Mouse (Mus musculus) adrenal gland, postnatal 36 days (tissue): Measurements from ENCODE around the gene Ltbp1. TPM values are rescaled to one million over a fixed set of nuclear protein-coding genes. Genes with fewer than 3 reads are reported as not detected.

ENCODE experiments used
- DNase-seq, 2 experiments: peaks; one replicate each; pipeline ENCODE4 v3.0.0; 2021; ENCODE audit warnings: mixed read lengths in 1 of 2
- total RNA-seq, 2 experiments: library from RNA; stranded (reverse); gene quantifications; 2 replicates each; pipeline ENCODE4 v1.2.3; 2021

Gene Ltbp1
- total RNA-seq, 2 experiments from 2014 or later = 12.9 to 15.5 TPM

DNA sequence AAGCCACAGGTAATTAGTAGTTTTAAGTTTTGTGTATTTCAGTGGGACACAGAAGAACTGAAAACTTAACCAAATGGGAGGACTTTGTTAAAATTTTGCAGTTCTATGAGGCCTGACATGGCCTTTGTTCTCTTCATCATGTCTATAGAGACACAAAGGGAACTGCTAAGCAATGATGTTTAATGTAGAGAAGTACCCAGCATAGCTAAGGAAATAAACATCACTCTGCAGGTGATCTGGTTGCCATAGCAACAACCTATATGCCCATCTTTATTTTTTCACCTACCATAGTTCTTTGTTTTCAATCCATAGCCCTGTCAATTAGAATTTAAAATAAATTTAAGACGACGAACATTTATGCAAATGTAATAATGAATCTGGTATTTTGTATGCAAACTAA lies 233.3 kb downstream of the Ltbp1 start:
- no peak for DNase-seq

DNA sequence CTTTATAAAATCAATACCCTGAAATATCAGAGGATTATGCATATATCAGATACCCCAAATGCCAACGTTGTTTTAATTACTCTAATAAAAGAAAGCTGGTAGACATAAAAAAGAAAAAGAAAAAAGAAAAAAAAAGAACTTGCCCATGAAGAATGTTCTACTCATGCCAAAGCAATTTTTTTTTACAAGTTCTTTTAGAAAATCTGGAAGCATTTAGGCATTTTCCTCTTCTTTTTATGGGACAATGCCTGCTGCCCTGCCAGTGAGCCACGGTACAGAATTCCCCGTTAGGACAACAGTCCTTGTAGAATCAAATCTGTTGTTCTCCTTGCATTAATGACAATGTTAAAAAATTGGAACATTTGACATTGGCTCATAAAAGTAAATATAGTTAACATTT lies 234.2 kb downstream of the Ltbp1 start:
- no peak for DNase-seq

DNA sequence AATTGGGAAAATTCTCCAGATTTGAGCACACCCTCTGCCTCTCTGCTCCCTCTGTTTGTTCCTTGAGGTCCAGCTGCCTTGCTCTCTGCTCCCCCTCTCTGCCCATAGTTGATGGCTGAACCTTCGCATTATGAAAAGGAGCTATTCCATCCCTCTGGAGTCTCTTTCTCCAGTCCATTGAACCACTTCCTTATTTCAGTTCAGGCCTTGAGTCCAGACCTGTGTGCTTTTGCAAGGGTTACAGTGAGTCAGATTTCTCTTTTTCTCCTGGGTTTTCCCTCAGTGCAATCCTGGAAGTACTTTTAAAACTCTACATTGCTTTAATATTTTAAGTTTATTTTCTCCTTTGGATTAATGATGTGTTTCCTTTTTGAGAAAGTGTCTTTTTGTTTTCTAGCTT lies 236.7 kb downstream of the Ltbp1 start:
- no peak for DNase-seq

DNA sequence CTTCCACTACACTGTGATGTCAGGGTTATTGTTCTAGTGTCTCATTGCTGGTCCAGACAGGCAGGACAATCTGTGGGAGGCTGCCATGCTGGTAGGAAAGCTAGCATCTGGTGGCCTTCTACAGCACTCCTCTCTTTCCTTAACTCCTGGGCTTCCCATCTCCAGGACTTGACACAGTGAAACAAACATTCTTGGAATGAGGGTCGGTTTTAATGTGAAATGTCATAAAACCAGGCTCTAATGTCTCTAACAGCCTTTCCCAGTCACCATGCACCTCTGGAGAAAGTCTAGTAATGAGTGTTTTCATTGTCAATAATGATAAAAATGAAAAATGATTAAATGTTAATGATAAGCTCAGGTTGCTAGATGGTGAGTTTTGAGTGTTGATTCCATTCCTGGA lies 237.9 kb downstream of the Ltbp1 start:
- DNase-seq = no peak

DNA sequence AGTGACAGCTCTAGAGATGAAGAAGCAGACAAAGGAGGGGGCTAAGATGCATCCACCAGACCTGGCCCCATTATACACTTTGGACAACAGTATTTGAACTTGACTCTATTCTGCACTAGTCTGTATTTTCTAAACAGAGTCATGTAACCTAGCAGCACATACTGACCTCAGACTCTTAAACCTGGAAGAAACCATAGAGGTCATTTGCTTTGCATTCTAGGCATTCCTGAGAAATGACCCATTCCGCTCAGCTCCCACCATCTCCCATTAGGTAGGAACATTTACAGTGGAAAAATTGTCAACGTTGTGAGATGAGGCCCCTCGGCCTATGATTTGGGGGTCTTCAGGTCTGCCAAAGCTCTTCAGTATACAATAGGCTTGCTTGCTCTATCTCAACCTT lies 238.8 kb downstream of the Ltbp1 start:
- DNase-seq = no peak

DNA sequence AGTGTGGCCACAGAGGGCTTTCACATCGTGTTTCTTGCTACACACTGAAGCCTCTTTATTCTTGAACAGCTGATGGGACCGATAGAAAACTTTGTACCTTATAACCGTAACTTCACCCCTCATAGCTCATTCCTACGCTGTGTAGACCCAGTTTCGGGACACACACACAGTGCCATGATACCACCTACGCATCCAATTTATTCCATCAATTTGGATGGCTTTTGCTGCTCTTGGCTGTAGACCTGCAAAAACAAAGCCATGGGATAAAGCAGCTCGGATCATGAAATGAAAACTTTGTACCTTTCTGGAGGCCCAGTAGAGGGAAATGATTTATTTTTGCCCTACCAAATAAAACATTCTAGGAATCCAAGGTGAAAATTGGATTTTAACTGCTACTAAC lies 239.7 kb downstream of the Ltbp1 start:
- no peak for DNase-seq

DNA sequence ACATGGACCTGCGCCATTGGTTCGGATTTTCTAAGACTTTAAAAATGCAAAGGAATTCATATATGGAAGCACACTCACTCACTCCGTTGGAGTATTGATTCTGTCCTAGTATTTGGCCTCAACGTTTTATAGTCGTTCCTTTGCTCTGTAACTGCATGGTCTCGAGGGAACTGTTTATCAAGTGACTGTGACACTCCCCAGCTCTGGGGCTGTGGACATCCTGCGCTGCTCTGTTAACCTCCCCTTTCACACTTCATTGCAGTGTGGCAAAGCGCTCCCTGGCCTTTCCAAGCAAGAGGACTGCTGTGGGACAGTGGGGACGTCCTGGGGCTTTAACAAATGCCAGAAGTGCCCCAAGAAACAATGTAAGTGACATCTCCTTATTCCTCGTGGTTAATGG lies 243.3 kb downstream of the Ltbp1 start:
- DNase-seq = no peak

DNA sequence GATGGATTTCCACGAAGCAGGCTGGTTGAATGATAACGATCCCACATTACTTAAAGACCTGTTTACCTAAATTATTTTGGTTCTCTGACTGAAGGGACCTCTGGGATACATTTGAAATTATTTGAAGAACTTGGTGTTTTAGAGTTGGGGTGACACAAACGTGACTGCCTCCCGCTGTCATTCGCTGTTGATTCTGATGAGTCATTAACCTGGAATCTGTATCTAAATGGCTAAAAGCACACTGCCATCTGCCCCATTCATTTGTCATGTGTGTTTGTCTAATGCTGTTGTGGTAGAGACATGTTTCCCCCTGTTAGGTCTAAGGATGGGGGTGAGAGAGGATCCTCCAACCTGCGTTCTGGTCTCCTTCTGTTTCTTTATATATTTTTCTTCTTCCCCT lies 245.2 kb downstream of the Ltbp1 start:
- DNase-seq = no peak

DNA sequence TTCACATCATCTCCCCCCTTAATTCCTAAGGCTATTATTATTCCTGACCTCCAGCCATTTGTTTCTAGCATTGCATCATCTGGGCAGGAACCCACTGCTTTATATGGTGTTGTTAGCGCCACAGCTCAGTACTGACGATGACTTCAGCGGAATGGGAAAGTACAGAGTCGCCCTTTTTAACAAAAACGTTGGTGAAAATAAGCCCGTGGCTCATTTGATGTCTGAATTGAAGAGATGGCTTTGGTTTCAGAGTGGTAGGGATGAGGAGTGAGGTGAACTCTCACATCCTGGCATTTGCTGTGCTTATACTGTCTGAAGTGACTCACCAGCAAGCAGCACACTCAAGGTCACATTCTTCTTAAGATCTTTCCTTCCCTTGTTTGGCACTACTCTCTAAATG lies 245.7 kb downstream of the Ltbp1 start:
- DNase-seq = no peak

DNA sequence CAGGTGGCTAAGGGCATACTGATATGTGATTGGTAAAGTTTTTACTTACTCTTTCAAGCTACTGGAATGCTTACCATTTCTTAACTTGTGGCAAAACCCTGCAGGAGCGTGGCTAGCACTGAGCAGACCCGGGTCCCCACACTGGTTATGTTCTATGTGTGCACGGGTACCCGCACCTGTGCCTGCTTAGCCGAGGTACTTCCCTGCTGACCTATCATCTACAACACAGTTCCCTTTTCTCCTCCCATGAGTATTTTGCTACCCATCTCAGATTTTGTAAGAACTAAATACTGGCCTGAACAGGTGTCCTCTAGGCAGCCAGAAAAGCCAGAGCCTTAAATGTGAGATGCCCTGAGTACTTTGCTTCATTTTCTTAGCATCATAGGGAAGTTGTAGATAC lies 247.2 kb downstream of the Ltbp1 start:
- no peak for DNase-seq

DNA sequence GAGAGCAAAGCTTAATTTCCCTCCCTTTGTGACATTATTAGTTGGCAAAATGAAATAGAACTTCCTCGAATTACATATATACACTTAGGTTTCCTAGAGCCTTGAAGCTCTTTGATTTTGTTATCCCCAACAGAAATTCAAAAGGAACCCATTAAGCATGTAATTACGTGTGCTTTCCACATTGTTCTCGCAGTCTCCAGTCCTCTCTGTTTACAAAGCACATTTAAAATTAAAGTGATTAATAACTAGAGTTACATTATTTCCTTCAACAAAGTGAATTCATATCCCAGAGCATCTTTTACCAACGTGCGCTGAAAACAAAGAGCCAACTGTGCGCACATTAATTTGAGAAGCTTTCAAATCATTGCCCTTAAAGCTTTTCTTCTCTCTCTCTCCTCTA lies 249.5 kb downstream of the Ltbp1 start:
- DNase-seq = no peak

DNA sequence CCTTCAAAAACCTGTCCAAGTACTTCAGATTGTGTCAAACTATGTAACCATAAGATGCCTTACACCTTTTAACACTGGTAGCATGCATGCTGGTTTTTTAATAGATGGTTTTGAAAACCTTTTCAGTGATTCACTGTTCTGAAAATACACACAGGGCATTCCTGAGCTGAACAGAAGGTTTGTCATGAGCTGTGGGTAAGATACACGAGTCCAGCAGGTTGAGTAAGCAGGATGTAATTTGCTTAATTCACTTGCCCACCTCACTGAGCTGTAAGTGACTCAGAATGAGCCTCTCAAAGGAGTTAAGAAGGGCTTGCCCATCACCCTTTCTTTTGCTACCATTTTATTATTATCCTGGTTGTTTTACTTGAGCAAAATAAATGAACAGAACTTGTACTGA lies 250.6 kb downstream of the Ltbp1 start:
- DNase-seq = no peak

DNA sequence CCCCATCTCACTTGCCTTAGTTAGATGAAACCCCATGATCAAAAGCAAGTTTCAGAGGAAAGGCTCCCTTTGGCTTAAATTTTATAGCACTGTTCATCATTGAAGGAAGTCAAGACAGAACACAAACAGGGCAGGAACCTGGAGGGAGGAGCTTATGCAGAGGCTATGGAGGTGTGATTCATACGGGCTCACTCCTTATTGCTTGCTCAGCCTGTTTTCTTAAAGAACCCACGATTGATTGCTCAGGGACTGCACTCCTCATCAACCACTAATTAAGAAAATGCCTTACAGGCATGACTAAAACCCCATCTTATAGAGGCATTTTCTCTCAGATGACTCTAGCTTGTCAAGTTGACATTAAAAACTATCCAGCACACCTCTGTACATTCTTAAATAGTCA lies 253.1 kb downstream of the Ltbp1 start:
- DNase-seq = no peak

DNA sequence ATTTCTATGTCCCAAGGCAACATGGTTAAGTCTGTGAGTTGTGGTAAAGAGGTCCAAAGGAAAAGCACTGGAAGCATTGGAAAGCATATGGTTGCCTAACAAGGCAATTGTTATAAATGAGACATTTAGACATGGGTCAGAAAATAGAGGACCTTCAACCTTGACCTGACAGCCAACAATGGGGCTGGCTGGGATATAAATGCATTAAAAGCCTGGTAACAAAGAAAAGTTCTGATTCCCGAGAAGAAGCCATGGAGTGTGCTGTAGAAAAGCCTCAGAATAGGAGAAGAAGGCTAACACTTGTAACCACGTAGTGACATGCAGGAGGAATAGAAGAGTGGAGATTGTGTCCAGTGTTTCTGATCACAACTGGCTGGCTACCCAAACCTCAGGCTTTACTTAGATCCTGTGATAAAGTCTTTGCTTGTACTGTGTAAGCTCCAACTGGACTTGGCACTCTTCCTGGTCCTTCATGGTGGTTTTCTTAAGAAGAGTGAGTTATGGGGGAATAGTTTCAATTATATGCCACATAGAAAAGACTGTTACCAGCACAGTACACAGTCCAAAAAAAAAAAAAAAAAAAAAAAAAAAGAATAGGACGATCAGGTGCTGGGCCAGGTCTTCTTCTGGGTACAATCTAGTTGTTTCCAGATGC lies 258.1 kb downstream of the Ltbp1 start:
- DNase-seq = no peak

DNA sequence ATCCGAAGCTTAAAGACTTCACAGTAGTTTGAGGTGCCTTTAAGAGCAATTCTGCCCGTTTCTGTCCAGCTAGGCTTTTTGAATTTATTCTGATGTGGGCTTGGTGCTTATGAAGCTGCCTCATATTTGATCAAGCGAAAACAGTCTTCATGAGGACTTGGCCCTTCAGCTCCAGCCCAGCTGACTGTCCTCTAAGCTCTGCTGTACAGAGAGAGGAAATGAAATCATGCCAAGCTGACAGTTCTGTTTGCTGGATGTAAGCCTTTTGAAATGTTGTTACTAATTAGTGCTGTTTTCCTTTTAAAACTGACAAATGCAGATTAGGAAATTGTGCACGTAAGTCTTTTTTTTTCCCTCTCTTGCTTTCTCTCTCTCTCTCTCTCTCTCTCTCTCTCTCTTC lies 263.1 kb downstream of the Ltbp1 start:
- no peak for DNase-seq

DNA sequence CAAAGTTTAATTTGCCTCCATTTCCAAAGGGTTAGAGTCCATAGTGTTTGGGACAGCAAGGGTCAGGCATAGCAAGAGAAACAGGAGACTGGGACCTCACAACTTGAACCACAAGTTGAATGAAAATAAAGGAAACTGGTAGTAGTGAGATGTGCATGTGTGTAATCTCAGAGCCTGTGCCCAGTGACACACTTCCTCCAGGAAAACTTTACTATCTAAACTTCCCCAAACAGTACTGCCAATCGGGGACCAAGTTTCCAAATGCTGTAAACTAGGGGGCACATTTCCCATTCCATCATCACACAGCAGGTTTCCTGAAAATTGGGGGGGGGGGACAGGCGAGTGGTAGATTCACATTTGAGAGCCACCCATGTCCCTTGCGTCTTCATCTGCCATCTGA lies 267.1 kb downstream of the Ltbp1 start:
- DNase-seq = no peak

DNA sequence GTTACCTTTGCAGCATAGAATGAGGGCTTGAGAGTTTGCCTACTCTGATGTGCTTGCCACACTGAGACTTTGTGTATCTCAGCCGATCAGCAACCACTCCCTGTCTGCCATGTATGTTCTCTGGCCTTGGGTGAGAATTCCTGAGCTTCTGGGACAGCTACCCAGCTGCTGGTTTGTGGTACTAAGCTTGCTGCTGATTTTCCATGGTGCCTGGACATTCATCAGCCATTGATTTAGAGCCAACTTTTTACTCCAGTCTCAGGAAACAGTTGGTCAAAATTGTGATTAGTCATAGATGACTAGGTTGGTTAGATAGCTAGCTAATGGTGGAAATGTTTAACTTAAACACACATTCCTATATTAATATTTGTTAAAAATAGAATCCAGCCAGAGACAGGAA lies 267.9 kb downstream of the Ltbp1 start:
- no peak for DNase-seq

DNA sequence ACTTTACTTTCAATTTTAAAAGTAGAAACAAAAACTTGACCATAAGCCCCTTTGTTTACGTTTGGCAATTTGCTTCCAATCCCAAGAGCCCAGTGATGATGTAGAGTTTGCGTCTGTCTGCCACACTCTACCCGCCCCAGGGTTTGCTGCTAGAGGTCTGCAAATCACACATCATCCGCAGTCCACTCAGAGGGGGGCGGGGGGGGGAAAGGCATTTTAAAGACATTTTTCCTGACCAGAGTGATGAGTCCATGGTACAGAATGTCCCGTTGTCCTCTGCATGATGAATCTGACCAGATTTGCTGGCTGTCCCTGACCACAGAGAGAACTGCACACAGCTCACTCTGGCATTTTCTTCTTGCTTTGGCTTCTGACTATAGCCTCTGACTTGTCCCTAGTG lies 269.9 kb downstream of the Ltbp1 start:
- DNase-seq = no peak

DNA sequence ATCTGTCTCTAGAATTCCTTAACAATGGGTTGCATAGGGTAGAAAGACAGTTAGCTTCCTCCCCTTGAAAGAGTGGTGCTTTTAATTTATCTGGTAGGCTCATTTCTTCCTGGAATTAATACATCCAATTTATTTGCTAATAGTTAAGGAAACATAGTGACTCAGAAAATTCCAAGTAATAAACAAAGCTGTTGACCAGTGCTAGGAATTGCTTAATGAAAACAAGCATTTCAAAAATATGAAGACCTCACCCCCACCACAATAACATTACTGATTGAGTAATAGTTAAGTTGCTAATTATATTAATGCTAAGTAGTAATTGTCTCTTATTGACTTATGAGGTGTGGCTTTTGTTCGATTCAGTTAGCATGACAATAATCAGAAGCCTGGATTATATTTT lies 272.7 kb downstream of the Ltbp1 start:
- no peak for DNase-seq

DNA sequence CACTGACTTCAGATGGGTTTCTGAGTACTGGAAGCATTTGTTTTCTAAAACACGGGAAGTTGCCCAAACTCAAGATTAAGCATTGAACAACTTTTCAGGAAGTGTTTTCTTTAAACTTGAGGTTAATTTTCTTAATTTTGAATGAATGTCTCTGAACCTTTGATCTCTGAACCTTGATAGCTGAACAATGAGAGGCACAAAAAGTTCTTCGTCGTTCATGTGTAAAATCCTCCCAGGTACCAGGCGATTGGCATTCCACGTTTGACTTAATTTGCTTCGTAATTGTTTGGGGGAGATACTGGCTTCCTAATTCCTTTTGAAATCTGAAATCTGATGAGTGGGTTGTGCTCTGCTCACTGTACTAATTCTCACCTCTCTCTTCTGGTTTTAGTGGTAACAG lies 273.2 kb downstream of the Ltbp1 start:
- no peak for DNase-seq

DNA sequence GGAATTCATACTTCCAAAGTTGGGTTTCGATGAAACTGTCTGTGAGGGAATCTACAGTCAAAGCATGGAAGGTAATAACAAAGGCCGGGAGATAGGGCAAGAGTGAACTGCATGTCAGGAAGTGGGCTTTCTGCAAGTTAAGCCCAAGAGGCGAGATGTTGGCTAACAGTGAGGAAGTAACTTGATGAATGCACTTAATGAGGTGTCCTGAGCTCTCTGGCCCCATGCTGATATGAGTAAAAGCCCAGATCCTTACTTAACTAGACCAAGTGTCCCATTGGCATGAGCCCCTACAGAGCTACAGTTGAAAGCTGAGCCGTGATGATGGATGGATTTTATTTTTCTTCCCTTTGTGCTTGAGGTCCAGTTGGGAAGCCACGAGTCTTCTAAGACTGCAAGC lies 276.0 kb downstream of the Ltbp1 start:
- no peak for DNase-seq

DNA sequence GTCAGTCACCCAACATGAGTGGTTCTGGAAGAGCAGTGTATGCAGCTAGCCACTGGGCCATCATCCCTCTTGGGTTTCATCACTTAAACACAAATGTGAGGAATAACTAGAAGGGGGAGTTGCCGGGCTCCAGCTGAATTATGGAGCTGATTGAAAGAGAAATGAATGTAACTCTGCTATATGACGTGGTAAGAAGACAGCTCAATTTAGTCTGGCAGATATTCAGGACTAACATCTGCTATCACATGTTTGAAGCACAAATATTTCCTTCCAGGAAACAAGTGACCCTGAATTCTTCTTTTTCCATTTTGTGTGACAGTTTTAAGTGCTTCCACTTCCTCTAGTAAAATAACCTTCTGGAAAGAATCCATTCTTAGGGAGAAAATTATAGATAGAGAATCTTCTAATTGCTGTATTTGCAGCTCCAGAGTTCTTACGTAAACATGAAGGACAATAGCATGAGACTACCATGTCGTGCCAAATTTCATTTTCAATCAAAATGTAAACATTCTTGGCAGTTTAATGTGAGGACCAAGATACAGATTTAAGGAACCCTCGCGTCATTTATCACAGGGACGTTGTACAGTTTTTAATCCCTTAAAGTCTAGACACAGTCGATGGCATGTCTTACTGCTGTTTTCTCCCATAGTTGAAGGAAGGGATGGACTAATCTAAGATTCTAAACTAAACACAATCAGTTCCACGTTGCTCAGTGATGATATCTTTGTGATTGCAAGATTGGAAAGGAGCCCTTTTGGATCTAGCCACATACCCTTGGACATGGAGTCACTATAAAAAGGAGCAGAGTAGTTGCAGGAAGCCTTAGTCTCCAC lies 279.7 kb downstream of the Ltbp1 start:
- DNase-seq = no peak

DNA sequence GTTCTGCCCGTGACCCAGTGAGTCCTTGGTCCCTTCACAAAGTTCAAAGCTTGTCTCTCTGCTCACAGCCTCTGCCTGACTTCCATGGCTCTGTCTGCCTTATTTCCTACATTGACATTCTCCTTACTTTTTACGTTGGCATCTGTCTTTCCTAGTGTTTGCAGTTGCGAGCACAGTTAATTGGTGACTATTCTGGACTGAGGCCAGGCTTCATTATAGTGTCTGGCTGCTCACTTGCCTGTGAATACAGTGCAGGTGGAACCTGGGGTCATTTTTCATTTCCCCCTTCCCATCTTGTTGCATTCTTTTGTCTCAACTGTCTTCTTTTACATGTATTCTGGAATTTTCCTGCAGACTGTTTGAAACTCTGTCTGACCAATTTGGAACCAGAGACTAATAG lies 287.6 kb downstream of the Ltbp1 start:
- DNase-seq = no peak

DNA sequence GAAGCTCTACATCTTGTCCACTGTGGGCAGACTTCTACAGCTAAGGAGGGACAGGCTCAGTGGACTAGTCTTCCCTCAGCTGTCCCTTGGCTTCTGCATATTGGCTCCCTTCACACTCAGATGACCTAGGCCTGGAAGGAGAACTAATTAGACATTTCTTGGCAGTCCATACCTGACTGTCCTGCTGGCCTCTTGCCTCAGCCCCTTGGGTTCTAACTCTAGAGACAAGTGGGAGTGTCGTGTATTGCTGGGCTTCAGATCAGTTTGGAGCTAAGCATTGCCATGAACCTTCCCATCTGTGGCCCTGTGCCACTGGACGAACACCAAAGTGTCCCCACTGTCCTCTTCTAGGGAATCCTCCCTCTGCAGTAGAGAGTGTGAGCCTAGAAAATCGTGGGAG lies 288.4 kb downstream of the Ltbp1 start:
- DNase-seq = no peak
